7 mouse cellular contexts compared by ENCODE assay signal in genomic region chr12:112717140-112717539, GRCm38 (mm10). TPM values are rescaled to one million over a fixed set of nuclear protein-coding genes. Genes with fewer than 3 reads are reported as not detected.
DNase-seq lines count a peak whose midpoint lies in the region; ATAC-seq and TF ChIP-seq lines count a peak whose summit lies in the region.

No protein-coding gene starts in this region.

- no peak for TF ChIP-seq POLR2A in kidney, adult 2 months (IDR thresholded peaks at IDR 0.05; ENCODE audit: low read depth, low read length)

- H3K9me3 ChIP-seq in kidney, embryonic 16.5 days (ENCODE audit: low read length), result no peaks in the 10 kb centered on the region
- peaks cover 10% of the 10 kb centered on the region for H3K9me3 ChIP-seq in G1E (replicated peaks)
- H3K9me3 ChIP-seq in lung, postnatal 0 days (ENCODE audit: low read length), result no peaks in the 10 kb centered on the region

- ATAC-seq in kidney, embryonic 16.5 days (ENCODE audit: low FRiP score, low TSS enrichment), result no peak
- 0 out of 2 replicates have a peak, but pooled peaks have one; percentile 50 for ATAC-seq in G1E (ENCODE audit: extremely low read depth, insufficient number of reproducible peaks, low FRiP score, poor library complexity, severe bottlenecking)
- ATAC-seq in lung, postnatal 0 days, result no peak

- H3K36me3 ChIP-seq in kidney, adult 2 months (ENCODE audit: control insufficient read depth, insufficient read depth, low read length), result no peaks in the 10 kb centered on the region
- H3K36me3 ChIP-seq in kidney, embryonic 16.5 days (ENCODE audit: insufficient read depth, low read length), result no peaks in the 10 kb centered on the region
- no peaks in the 10 kb centered on the region for H3K36me3 ChIP-seq in G1E (replicated peaks)
- no peaks in the 10 kb centered on the region for H3K36me3 ChIP-seq in lung, postnatal 0 days (ENCODE audit: insufficient read depth, low read length)

- H3K27me3 ChIP-seq in kidney, adult 2 months (replicated peaks; ENCODE audit: control insufficient read depth, insufficient read depth, low read length), result no peaks in the 10 kb centered on the region
- no peaks in the 10 kb centered on the region for H3K27me3 ChIP-seq in kidney, embryonic 16.5 days (ENCODE audit: insufficient read depth, low read length)
- peaks cover 3% of the 10 kb centered on the region; the same call in 1 of the 2 replicates for H3K27me3 ChIP-seq in G1E (ENCODE audit: insufficient read depth, low read length)
- H3K27me3 ChIP-seq in lung, postnatal 0 days (replicated peaks; ENCODE audit: insufficient read depth, low read length), result no peaks in the 10 kb centered on the region

- peaks cover 19% of the 10 kb centered on the region; the same call in 1 of the 2 replicates for H3K4me1 ChIP-seq in kidney, adult 2 months (ENCODE audit: control insufficient read depth, insufficient read depth, low read length)
- peaks cover 26% of the 10 kb centered on the region for H3K4me1 ChIP-seq in kidney, embryonic 16.5 days (ENCODE audit: insufficient read depth, low read length)
- no peaks in the 10 kb centered on the region for H3K4me1 ChIP-seq in G1E (ENCODE audit: insufficient read depth, low read depth, low read length)
- H3K4me1 ChIP-seq in lung, postnatal 0 days (ENCODE audit: insufficient read depth, low read depth, low read length), result no peaks in the 10 kb centered on the region

- TF ChIP-seq EP300 in lung, postnatal 0 days (IDR thresholded peaks at IDR 0.05), result peak; percentile 15; the same call in 1 of the 2 replicates

- DNase-seq in kidney, adult 2 months, result peak; percentile 69
- DNase-seq in CD4-positive, CD25-positive, alpha-beta regulatory T cell, adult 2 months (ENCODE audit: low read depth, low spot score), result peak; percentile 71
- peak; percentile 43 for DNase-seq in G1E (ENCODE audit: low spot score)
- peak; percentile 63 for DNase-seq in embryo, embryonic 9.5 days (ENCODE audit: extremely low spot score)
- DNase-seq in lung, postnatal 0 days (ENCODE audit: low spot score), result peak; percentile 56
- peak; percentile 74 for DNase-seq in thymus, postnatal 14 days

- no peak overlapping the region for H3K27ac ChIP-seq in kidney, adult 2 months (ENCODE audit: insufficient read depth, low read depth, low read length)
- no peak overlapping the region for H3K27ac ChIP-seq in kidney, embryonic 16.5 days (ENCODE audit: low read length)
- no peak overlapping the region for H3K27ac ChIP-seq in lung, postnatal 0 days (ENCODE audit: low read length)

- H3K9ac ChIP-seq in kidney, embryonic 16.5 days (replicated peaks; ENCODE audit: low read length), result no peak overlapping the region
- H3K9ac ChIP-seq in lung, postnatal 0 days (replicated peaks; ENCODE audit: low read depth), result no peak overlapping the region

- H3K4me2 ChIP-seq in kidney, embryonic 16.5 days (replicated peaks; ENCODE audit: low read depth, low read length), result no peak overlapping the region
- no peak overlapping the region for H3K4me2 ChIP-seq in lung, postnatal 0 days (replicated peaks; ENCODE audit: low read depth, low read length)

- TF ChIP-seq CTCF in kidney, adult 2 months (conservative IDR thresholded peaks at IDR 0.05; ENCODE audit: insufficient read depth, insufficient read length, low read depth, low read length), result peak; percentile 75
- TF ChIP-seq CTCF in G1E (IDR thresholded peaks at IDR 0.05; ENCODE audit: low read depth, low read length), result peak; percentile 67
- peak; percentile 81 for TF ChIP-seq CTCF in lung, postnatal 0 days (IDR thresholded peaks at IDR 0.05)

- H3K4me3 ChIP-seq in kidney, adult 2 months (ENCODE audit: insufficient read depth, low read depth, low read length), result no peak overlapping the region
- no peak overlapping the region for H3K4me3 ChIP-seq in kidney, embryonic 16.5 days (ENCODE audit: low read length)
- no peak overlapping the region for H3K4me3 ChIP-seq in G1E (ENCODE audit: low read depth, low read length)
- H3K4me3 ChIP-seq in lung, postnatal 0 days (ENCODE audit: low read depth, low read length), result no peak overlapping the region

- 32% methylated on average over 7 of the region's 7 CpGs for WGBS in kidney, adult 2 months
- 37% methylated on average over 7 of the region's 7 CpGs for WGBS in kidney, embryonic 16.5 days
- 32% methylated on average over 7 of the region's 7 CpGs for WGBS in lung, postnatal 0 days

RNA-seq across cellular contexts. Expression of gene Cep170b, which starts 3.1 kb away (rescaled TPM):
- 63.4 and 75.3 TPM in 2 replicates for polyA plus RNA-seq in kidney, adult 2 months (2012; rRNA removed)
- polyA plus RNA-seq in kidney, embryonic 16.5 days (2015; fragmentation: Nextera tagmentation; extraction: Ambion mirVana), result 15.7 and 17.5 TPM in 2 replicates
- not detected in 2 replicates for total RNA-seq in G1E (2014; fragmentation: Nextera tagmentation)
- total RNA-seq in G1E (2017), result 0.29 and 0.87 TPM in 2 replicates
- not detected in 2 replicates for polyA plus RNA-seq in G1E (2012)
- 17.5 and 20.8 TPM in 2 replicates for polyA plus RNA-seq in lung, postnatal 0 days (2015; fragmentation: Nextera tagmentation; extraction: Ambion mirVana)

RNA-seq across cellular contexts. Expression of gene Zbtb42, which starts 38.5 kb away (rescaled TPM):
- polyA plus RNA-seq in kidney, adult 2 months (2012; rRNA removed), result 10.7 and 12.1 TPM in 2 replicates
- 6.4 and 7.0 TPM in 2 replicates for polyA plus RNA-seq in kidney, embryonic 16.5 days (2015; fragmentation: Nextera tagmentation; extraction: Ambion mirVana)
- total RNA-seq in G1E (2014; fragmentation: Nextera tagmentation) (0.98 TPM in 1 of 2 replicates, not detected in the other), G1E (2017) (0.17 and 0.33 TPM in 2 replicates)
- polyA plus RNA-seq in G1E (2012), result 0.53 and 0.80 TPM in 2 replicates
- polyA plus RNA-seq in lung, postnatal 0 days (2015; fragmentation: Nextera tagmentation; extraction: Ambion mirVana), result 14.0 and 14.6 TPM in 2 replicates

RNA-seq across cellular contexts. Expression of gene Akt1, which starts 42.5 kb away (rescaled TPM):
- 85.3 and 90.6 TPM in 2 replicates for polyA plus RNA-seq in kidney, adult 2 months (2012; rRNA removed)
- 49.5 TPM in 2 replicates for polyA plus RNA-seq in kidney, embryonic 16.5 days (2015; fragmentation: Nextera tagmentation; extraction: Ambion mirVana)
- 150 and 168 TPM in 2 replicates for total RNA-seq in G1E (2014; fragmentation: Nextera tagmentation)
- total RNA-seq in G1E (2017), result 121 and 131 TPM in 2 replicates
- 461 and 512 TPM in 2 replicates for polyA plus RNA-seq in G1E (2012)
- 78.8 and 91.3 TPM in 2 replicates for polyA plus RNA-seq in lung, postnatal 0 days (2015; fragmentation: Nextera tagmentation; extraction: Ambion mirVana)

RNA-seq across cellular contexts. Expression of gene Pld4, which starts 43.3 kb away (rescaled TPM):
- 19.6 and 23.7 TPM in 2 replicates for polyA plus RNA-seq in kidney, adult 2 months (2012; rRNA removed)
- 7.3 and 7.4 TPM in 2 replicates for polyA plus RNA-seq in kidney, embryonic 16.5 days (2015; fragmentation: Nextera tagmentation; extraction: Ambion mirVana)
- total RNA-seq in G1E (2014; fragmentation: Nextera tagmentation), result 3.4 TPM in 1 of 2 replicates, not detected in the other
- total RNA-seq in G1E (2017), result 0.58 and 1.0 TPM in 2 replicates
- 0.54 and 0.89 TPM in 2 replicates for polyA plus RNA-seq in G1E (2012)
- polyA plus RNA-seq in lung, postnatal 0 days (2015; fragmentation: Nextera tagmentation; extraction: Ambion mirVana), result 19.6 and 23.8 TPM in 2 replicates

Comparison
In these comparisons a context has a peak if more than half of its experiments do, and no peak if none do; other contexts are left out.
1. RNA of gene Cep170b, which starts 3.1 kb away (polyA plus RNA-seq): 63.4 to 75.3 TPM in kidney, adult 2 months, 15.7 to 17.5 TPM in kidney, embryonic 16.5 days and 17.5 to 20.8 TPM in lung, postnatal 0 days; not detected in G1E; every median in the first group is over 10 times any median in the second.
2. Peak in every context shown above with its lines, with median percentiles within 50 percentile points of each other: DNase-seq and CTCF ChIP-seq.